Comparison of ENCODE assay signal across 20 mouse cellular contexts in the genomic region with DNA sequence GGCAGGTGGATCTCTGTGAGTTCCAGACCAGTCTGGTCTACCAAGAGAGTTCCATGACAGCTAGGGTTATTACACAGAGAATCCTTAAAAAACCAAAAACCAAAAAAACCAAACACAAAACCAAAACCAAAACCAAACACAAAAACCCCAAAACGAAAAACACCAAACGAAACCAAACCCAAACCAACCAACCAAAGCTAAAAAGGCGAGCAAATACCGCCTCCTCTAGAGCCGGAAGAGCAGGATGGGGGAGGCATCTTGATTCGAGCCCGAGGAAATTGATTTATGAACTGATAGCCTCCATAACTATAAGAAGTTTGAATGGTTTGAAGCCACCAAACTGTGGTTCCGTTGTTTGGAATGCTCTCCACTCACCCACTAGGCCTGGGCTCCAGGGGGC. TPM values are rescaled to one million over a fixed set of nuclear protein-coding genes. Genes with fewer than 3 reads are reported as not detected.
"Had no signal": no experiment of that assay in that cellular context is flagged by ENCODE, and none has a peak within 500 bp of the region (broad histone marks: within the 10 kb centered on the region; RNA-seq: fewer than 3 reads in every experiment).

No protein-coding gene starts in this region.

- H3K27me3 ChIP-seq: limb, embryonic 12.5 days; limb, embryonic 15.5 days; midbrain, embryonic 13.5 days had no signal

- H3K4me2 ChIP-seq: limb, embryonic 12.5 days; limb, embryonic 15.5 days; liver, embryonic 11.5 days; lung, embryonic 14.5 days; midbrain, embryonic 13.5 days had no signal

- H3K4me3 ChIP-seq: limb, embryonic 12.5 days; limb, embryonic 15.5 days; megakaryocyte, embryonic 14.5 days; midbrain, embryonic 10.5 days; midbrain, embryonic 13.5 days had no signal

- H3K27ac ChIP-seq: limb, embryonic 12.5 days; limb, embryonic 15.5 days; liver, embryonic 14.5 days; midbrain, embryonic 10.5 days; midbrain, embryonic 13.5 days had no signal

- DNase-seq: kidney, adult 9 months; kidney, postnatal 14 days; kidney, postnatal 4 days; left cerebral cortex, postnatal 4 days; lung, embryonic 14.5 days; thymus, adult 2 months; thymus, postnatal 14 days; thymus, postnatal 4 days had no signal

- ATAC-seq: liver, postnatal 0 days; lung, postnatal 0 days; midbrain, embryonic 13.5 days; midbrain, embryonic 16.5 days had no signal

- H3K4me1 ChIP-seq: limb, embryonic 12.5 days; limb, embryonic 15.5 days; midbrain, embryonic 10.5 days; midbrain, embryonic 13.5 days had no signal

- H3K9ac ChIP-seq: limb, embryonic 12.5 days; limb, embryonic 15.5 days; liver, embryonic 14.5 days; liver, postnatal 0 days; lung, embryonic 14.5 days; midbrain, embryonic 13.5 days had no signal

- H3K9me3 ChIP-seq: limb, embryonic 12.5 days; limb, embryonic 15.5 days; megakaryocyte, embryonic 14.5 days; midbrain, embryonic 10.5 days; midbrain, embryonic 13.5 days had no signal

RNA-seq across cellular contexts. Expression of a gene that starts 39.7 kb away (rescaled TPM):
- polyA plus RNA-seq: limb, embryonic 12.5 days; liver, embryonic 11.5 days; lung, embryonic 14.5 days; neural tube, embryonic 11.5 days; neural tube, embryonic 14.5 days had no signal
